In genomic region chr10:60625511-60625910, GRCm38 (mm10) we compare ENCODE assay signal across 17 mouse cellular contexts.
DNase-seq lines count a peak whose midpoint lies in the region; ATAC-seq lines count a peak whose summit lies in the region.
"Had no signal": no experiment of that assay in that cellular context is flagged by ENCODE, and none has a peak within 500 bp of the region (broad histone marks: within the 10 kb centered on the region; RNA-seq: fewer than 3 reads in every experiment).

No protein-coding gene starts in this region.

- no peak overlapping the region for H3K27ac ChIP-seq in midbrain, embryonic 11.5 days (ENCODE audit: low read depth, low read length)
- H3K27ac ChIP-seq in midbrain, embryonic 16.5 days (ENCODE audit: low read length): no peak overlapping the region

- peaks cover 8% of the 10 kb centered on the region for H3K9me3 ChIP-seq in midbrain, embryonic 11.5 days (ENCODE audit: control insufficient read depth, low read length)
- no peaks in the 10 kb centered on the region; the same call in 1 of the 2 replicates for H3K9me3 ChIP-seq in midbrain, embryonic 16.5 days (replicated peaks; ENCODE audit: control insufficient read depth, low read length, poor library complexity, severe bottlenecking)

- 68% methylated on average over 3 of the region's 3 CpGs for WGBS in midbrain, embryonic 11.5 days
- 76% methylated on average over 3 of the region's 3 CpGs for WGBS in midbrain, embryonic 16.5 days

- peaks cover 2% of the 10 kb centered on the region; the same call in 1 of the 2 replicates for H3K4me1 ChIP-seq in midbrain, embryonic 11.5 days (ENCODE audit: control insufficient read depth, insufficient read depth, low read length)
- H3K4me1 ChIP-seq in midbrain, embryonic 16.5 days (ENCODE audit: control insufficient read depth, insufficient read depth, low read length): peaks cover 7% of the 10 kb centered on the region; the same call in 1 of the 2 replicates

- H3K9ac ChIP-seq in midbrain, embryonic 11.5 days (ENCODE audit: low read length): no peak overlapping the region
- no peak overlapping the region for H3K9ac ChIP-seq in midbrain, embryonic 16.5 days (ENCODE audit: low read depth, low read length)

- peak; percentile 78 for DNase-seq in midbrain, embryonic 11.5 days (ENCODE audit: low spot score, missing footprints)
- peak; percentile 50 for DNase-seq in testis, postnatal 14 days (ENCODE audit: low spot score)
- DNase-seq in testis, postnatal 10 days (ENCODE audit: low spot score): no peak
- DNase-seq: adrenal gland, adult 2 months; adrenal gland, adult 8-10 months; adrenal gland, postnatal 10 days; adrenal gland, postnatal 14 days; adrenal gland, postnatal 25 days; B cell, adult 2 months; cerebellum, adult 11 months; cerebellum, adult 11-12 months; cerebellum, adult 18-20 months had no signal

- no peak for ATAC-seq in midbrain, embryonic 11.5 days (ENCODE audit: low FRiP score)
- no peak for ATAC-seq in midbrain, embryonic 16.5 days
- ATAC-seq: activated CD4-positive, CD25-positive, alpha-beta regulatory T cell, adult 4 months; CD4-positive, CD25-positive, alpha-beta regulatory T cell, adult 4 months; Patski had no signal

- H3K4me3 ChIP-seq in midbrain, embryonic 11.5 days (ENCODE audit: low read depth, low read length): no peak overlapping the region
- no peak overlapping the region for H3K4me3 ChIP-seq in midbrain, embryonic 16.5 days (ENCODE audit: low read depth, low read length)

- no peak overlapping the region for H3K4me2 ChIP-seq in midbrain, embryonic 11.5 days
- no peak overlapping the region for H3K4me2 ChIP-seq in midbrain, embryonic 16.5 days (ENCODE audit: low read length)

- H3K27me3 ChIP-seq in midbrain, embryonic 11.5 days (ENCODE audit: control insufficient read depth, insufficient read depth, low read length): no peaks in the 10 kb centered on the region
- H3K27me3 ChIP-seq in midbrain, embryonic 16.5 days (ENCODE audit: control insufficient read depth, insufficient read depth, low read depth, low read length): no peaks in the 10 kb centered on the region

- H3K36me3 ChIP-seq in midbrain, embryonic 11.5 days (ENCODE audit: control insufficient read depth, insufficient read depth, low read length): no peaks in the 10 kb centered on the region
- H3K36me3 ChIP-seq in midbrain, embryonic 16.5 days (ENCODE audit: control insufficient read depth, insufficient read depth, low read length): no peaks in the 10 kb centered on the region
- H3K36me3 ChIP-seq: G1E had no signal
